Mouse (Mus musculus): ENCODE data around the gene Il4ra. TPM values are rescaled to one million over a fixed set of nuclear protein-coding genes. Genes with fewer than 3 reads are reported as not detected.

Il4ra gene
- total and polyA plus RNA-seq, 3 experiments = 18.2 to 27.4 (median 26.4) TPM

DNA sequence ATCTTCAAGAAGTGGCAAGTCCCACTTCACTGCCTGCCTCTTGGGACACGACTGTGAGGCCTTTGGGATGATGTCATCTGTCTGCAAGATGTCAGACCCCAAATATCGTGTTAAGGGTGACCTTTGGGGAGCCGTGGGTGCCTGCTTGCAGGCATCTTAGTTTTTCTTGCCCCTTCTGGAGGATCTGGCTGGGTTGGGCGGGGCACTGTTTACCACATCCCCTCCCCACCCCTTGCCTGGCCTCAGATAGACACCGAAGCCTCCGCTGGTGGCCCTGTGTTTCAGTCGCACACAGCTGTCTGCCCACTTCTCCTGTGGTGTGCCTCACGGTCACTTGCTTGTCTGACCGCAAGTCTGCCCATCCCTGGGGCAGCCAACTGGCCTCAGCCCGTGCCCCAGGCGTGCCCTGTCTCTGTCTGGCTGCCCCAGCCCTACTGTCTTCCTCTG, 51.3 kb downstream of the Il4ra start, which contains the start of gene Il21r (continued):
- TF ChIP-seq MYC (IDR thresholded peaks at IDR 0.05; ENCODE audit: low read depth, low read length) (peak; percentile 77; the same call in 1 of the 2 replicates), KAT2A (IDR thresholded peaks at IDR 0.05; ENCODE audit: insufficient replicate concordance, low read length) (0 out of 2 replicates have a peak, but pooled peaks have one; percentile 67), POLR2AphosphoS2 (IDR thresholded peaks at IDR 0.05; ENCODE audit: low read depth, low read length) (peak; percentile 92), EP300 (IDR thresholded peaks at IDR 0.05; ENCODE audit: low read length) (peak; percentile 77)

DNA sequence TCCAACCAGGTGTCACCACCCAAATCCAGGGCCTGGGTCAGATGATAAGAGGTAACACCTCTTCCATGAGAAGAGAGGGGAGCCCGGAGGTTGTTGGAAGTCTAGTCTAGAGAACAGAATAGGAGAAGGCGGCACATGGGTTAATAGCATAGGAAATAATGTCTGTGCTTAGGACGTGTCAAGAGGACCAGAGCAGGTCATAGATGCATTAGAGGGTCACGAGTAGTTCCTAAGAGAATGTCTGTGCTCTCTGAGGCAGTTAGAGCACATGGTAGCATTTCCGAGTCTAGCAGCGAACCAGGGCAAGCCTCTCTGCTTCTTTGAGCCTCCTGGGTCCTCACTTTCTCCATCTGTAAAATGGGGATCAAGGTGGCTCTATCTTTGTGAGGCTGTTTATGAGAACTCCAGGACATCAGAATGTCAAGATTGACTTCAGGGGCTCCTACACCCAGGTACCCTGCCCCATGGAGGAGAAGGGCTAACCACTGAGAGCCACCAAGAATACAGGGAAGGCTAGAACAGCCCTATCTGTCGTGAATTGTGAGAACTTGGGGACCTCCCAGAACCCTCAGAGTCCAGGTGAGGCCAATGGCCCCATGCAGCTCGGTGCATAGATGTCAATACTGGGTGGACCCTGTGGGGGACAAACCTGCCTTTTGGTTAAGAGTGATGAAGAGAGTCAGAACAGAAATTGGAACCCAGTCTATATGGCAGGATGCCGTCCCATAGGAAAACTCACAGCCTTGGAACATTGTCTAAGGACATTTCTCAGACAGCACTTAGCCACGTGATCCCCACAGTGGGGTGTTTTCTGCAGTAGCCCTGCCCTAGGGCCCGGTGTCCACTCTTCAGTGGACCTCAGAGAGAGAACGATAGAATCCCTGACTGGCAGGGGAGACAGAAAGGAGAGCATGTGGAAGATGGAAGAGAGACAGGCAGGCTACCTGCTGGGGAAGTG, 52.7 kb downstream of the Il4ra start:
- Histone ChIP-seq H3K27ac (ENCODE audit: insufficient read depth, low read depth) (peak overlapping the region; percentile 98), H3K9ac (ENCODE audit: insufficient read depth, low read depth) (peak overlapping the region; percentile 97), H3K36me3 (replicated peaks in 1 of 2; ENCODE audit: control insufficient read depth in 1 of 2, insufficient read depth in 1 of 2, low read length in 1 of 2) (peaks cover 34 to 46% of the 10 kb centered on the region in 2 experiments), H3K4me3 (replicated peaks in 1 of 3; ENCODE audit: low read depth in 2 of 3, low read length in 2 of 3, poor library complexity in 1 of 3) (peak overlapping the region; percentile 86 to 99 (median 94)), H3K79me2 (replicated peaks; ENCODE audit: control insufficient read depth, extremely low read depth, insufficient read depth, poor library complexity, severe bottlenecking) (peaks cover 57% of the 10 kb centered on the region), H3K9me3 (replicated peaks; ENCODE audit: low read length) (peaks cover 7% of the 10 kb centered on the region), H3K4me1 (ENCODE audit: control insufficient read depth in 1 of 2, insufficient read depth in 2 of 2) (peaks cover 15 to 49% of the 10 kb centered on the region in 2 experiments), H3K27me3 (replicated peaks) (no peaks in the 10 kb centered on the region), H3K4me2 (ENCODE audit: insufficient read depth, low read depth, poor library complexity, severe bottlenecking) (peak overlapping the region; percentile 41)
- in situ Hi-C loops (cut with MboI; ENCODE audit: low pct_ligation_motif_present, low pct_unique_long_range_greater_than_20kb, low sequenced_read_pairs) = no loop called here
- no peak for DNase-seq (ENCODE audit: extremely low read depth)
- dilution Hi-C loops (cut with MboI; ENCODE audit: extremely low pct_ligation_motif_present, extremely low pct_unique_long_range_greater_than_20kb, low sequenced_read_pairs) = no loop called here
- no peak for TF ChIP-seq JUND (conservative IDR thresholded peaks at IDR 0.05; ENCODE audit: low read depth, low read length)
- peak; percentile 78 for TF ChIP-seq MXI1 (IDR thresholded peaks at IDR 0.05; ENCODE audit: low read depth, low read length)
- TF ChIP-seq ZMIZ1 (IDR thresholded peaks at IDR 0.05; ENCODE audit: low read depth, low read length) = 0 out of 2 replicates have a peak, but pooled peaks have one; percentile 37
- TF ChIP-seq IRF4 (IDR thresholded peaks at IDR 0.05; ENCODE audit: low read depth, low read length) = no peak
- TF ChIP-seq BHLHE40 (IDR thresholded peaks at IDR 0.05; ENCODE audit: low read depth, low read length) = peak; percentile 49; the same call in 1 of the 2 replicates
- TF ChIP-seq TCF12 (IDR thresholded peaks at IDR 0.05; ENCODE audit: low read depth, low read length) = peak; percentile 52; the same call in 1 of the 2 replicates
- TF ChIP-seq MAFK (IDR thresholded peaks at IDR 0.05; ENCODE audit: insufficient replicate concordance, low read length) = no peak
- no peak for TF ChIP-seq JUN (IDR thresholded peaks at IDR 0.05; ENCODE audit: insufficient read depth, low read depth, low read length)
- TF ChIP-seq MAZ (IDR thresholded peaks at IDR 0.05; ENCODE audit: low read depth, low read length) = no peak
- TF ChIP-seq MEF2A (IDR thresholded peaks at IDR 0.05; ENCODE audit: borderline replicate concordance, low read depth, low read length) = no peak
- TF ChIP-seq E2F4 (IDR thresholded peaks at IDR 0.05; ENCODE audit: insufficient replicate concordance, low read depth, low read length) = no peak
- TF ChIP-seq ELF1 (IDR thresholded peaks at IDR 0.05; ENCODE audit: low read depth, low read length) = no peak
- no peak for TF ChIP-seq CTCF (conservative IDR thresholded peaks at IDR 0.05 in 1 of 2, IDR thresholded peaks at IDR 0.05 in 1 of 2; ENCODE audit: low read depth in 2 of 2, low read length in 2 of 2)
- 0 out of 2 replicates have a peak, but pooled peaks have one; percentile 44 for TF ChIP-seq RCOR1 (conservative IDR thresholded peaks at IDR 0.05; ENCODE audit: low read depth, low read length)
- no peak for TF ChIP-seq ZKSCAN1 (IDR thresholded peaks at IDR 0.05; ENCODE audit: borderline replicate concordance, low read depth, low read length)
- no peak for TF ChIP-seq ZC3H11A (IDR thresholded peaks at IDR 0.05; ENCODE audit: low read depth, low read length)
- TF ChIP-seq SIN3A (IDR thresholded peaks at IDR 0.05; ENCODE audit: low read length) = peak; percentile 73; the same call in 1 of the 2 replicates
- no peak for TF ChIP-seq SMC3 (IDR thresholded peaks at IDR 0.05; ENCODE audit: low read depth, low read length)
- peak; percentile 47; the same call in 1 of the 2 replicates for TF ChIP-seq POLR2A (IDR thresholded peaks at IDR 0.05; ENCODE audit: low read depth, low read length)
- TF ChIP-seq CHD2 (IDR thresholded peaks at IDR 0.05; ENCODE audit: low read length) = no peak; the same call in 1 of the 2 replicates
- no peak for TF ChIP-seq ZNF384 (IDR thresholded peaks at IDR 0.05; ENCODE audit: low read depth, low read length)
- TF ChIP-seq KAT2A (IDR thresholded peaks at IDR 0.05; ENCODE audit: insufficient replicate concordance, low read length) = 0 out of 2 replicates have a peak, but pooled peaks have one; percentile 35
- TF ChIP-seq NELFE (IDR thresholded peaks at IDR 0.05; ENCODE audit: low read depth, low read length) = peak; percentile 66
- no peak for TF ChIP-seq PAX5 (IDR thresholded peaks at IDR 0.05; ENCODE audit: low read length)
- TF ChIP-seq NRF1 (IDR thresholded peaks at IDR 0.05; ENCODE audit: low read depth, low read length) = no peak
- TF ChIP-seq EP300 (IDR thresholded peaks at IDR 0.05; ENCODE audit: low read length) = 0 out of 2 replicates have a peak, but pooled peaks have one; percentile 19
- TF ChIP-seq CHD1 (IDR thresholded peaks at IDR 0.05; ENCODE audit: low read depth, low read length) = peak; percentile 78; the same call in 1 of the 2 replicates
- peak; percentile 81 for TF ChIP-seq MYC (IDR thresholded peaks at IDR 0.05; ENCODE audit: low read depth, low read length)
- no peak for TF ChIP-seq RAD21 (IDR thresholded peaks at IDR 0.05; ENCODE audit: low read depth, low read length)
- TF ChIP-seq ETS1 (conservative IDR thresholded peaks at IDR 0.05; ENCODE audit: low read depth, low read length) = 0 out of 2 replicates have a peak, but pooled peaks have one; percentile 25
- TF ChIP-seq USF1 (IDR thresholded peaks at IDR 0.05; ENCODE audit: low read depth, low read length) = peak; percentile 37
- TF ChIP-seq HCFC1 (IDR thresholded peaks at IDR 0.05; ENCODE audit: low read depth, low read length) = no peak
